Mouse (Mus musculus): Measurements from ENCODE around the gene Prnp. TPM values are rescaled to one million over a fixed set of nuclear protein-coding genes. Genes with fewer than 3 reads are reported as not detected.

The Prnp gene
- polyA plus RNA-seq, 1 experiment from 2014 or later, result 49.6 TPM

GRCm38 (mm10) chr2:131883136-131883535 lies 26.6 kb upstream of the Prnp start:
- no peaks in the 10 kb centered on the region for H3K27me3 ChIP-seq (ENCODE audit: insufficient read depth, low read length)
- WGBS, result 78% methylated on average over 2 of the region's 2 CpGs
- no peak overlapping the region for H3K4me2 ChIP-seq (replicated peaks; ENCODE audit: low read depth, low read length)
- H3K9ac ChIP-seq (replicated peaks; ENCODE audit: low read length), result no peak overlapping the region
- H3K4me3 ChIP-seq (ENCODE audit: low read length), result no peak overlapping the region
- H3K27ac ChIP-seq (ENCODE audit: low read length), result no peak overlapping the region
- no peaks in the 10 kb centered on the region for H3K4me1 ChIP-seq (ENCODE audit: insufficient read depth, low read length)
- H3K36me3 ChIP-seq (ENCODE audit: insufficient read depth, low read length), result no peaks in the 10 kb centered on the region
- no peaks in the 10 kb centered on the region for H3K9me3 ChIP-seq (ENCODE audit: low read length)
- no peak for ATAC-seq (ENCODE audit: low FRiP score, low TSS enrichment)

DNA sequence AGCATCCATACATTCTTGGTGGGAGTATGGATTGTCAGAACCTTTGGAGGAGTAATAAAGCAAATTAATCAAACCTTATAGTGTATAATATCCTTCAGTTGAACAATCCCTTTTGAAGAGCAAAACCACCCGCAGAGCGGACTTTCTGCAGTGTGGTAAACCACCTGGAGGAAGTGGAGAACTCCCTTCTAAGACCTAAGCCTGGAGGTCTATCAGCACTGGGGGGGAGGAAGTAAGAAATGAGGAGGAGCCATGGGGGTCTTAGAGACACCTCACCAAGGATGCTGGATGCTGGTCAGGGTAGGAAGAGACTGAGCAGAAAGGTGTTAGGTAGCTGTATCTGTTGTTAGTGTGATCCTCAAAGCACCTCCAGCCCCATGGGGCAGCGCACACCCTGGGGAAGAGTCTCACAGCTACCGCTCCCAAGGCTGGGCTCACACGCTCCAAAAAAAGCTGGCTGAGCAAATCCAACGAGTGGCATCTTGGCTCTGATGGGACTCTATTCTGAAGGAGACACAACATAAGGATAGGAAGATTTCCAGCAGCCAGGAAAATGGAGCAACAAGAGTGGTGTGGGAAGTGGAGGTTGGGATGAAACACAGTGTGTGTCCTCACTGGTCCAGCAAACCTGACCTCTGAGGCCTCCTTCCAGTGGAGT lies 23.1 kb upstream of the Prnp start:
- H3K27ac ChIP-seq (ENCODE audit: low read length), result no peak overlapping the region
- no peaks in the 10 kb centered on the region for H3K9me3 ChIP-seq (ENCODE audit: low read length)
- H3K9ac ChIP-seq (replicated peaks; ENCODE audit: low read length), result no peak overlapping the region
- WGBS, result 87% methylated on average over 6 of the region's 6 CpGs
- ATAC-seq (ENCODE audit: low FRiP score, low TSS enrichment), result no peak
- no peaks in the 10 kb centered on the region for H3K4me1 ChIP-seq (ENCODE audit: insufficient read depth, low read length)
- no peaks in the 10 kb centered on the region for H3K27me3 ChIP-seq (ENCODE audit: insufficient read depth, low read length)
- no peak overlapping the region for H3K4me3 ChIP-seq (ENCODE audit: low read length)
- no peaks in the 10 kb centered on the region for H3K36me3 ChIP-seq (ENCODE audit: insufficient read depth, low read length)
- H3K4me2 ChIP-seq (replicated peaks; ENCODE audit: low read depth, low read length), result no peak overlapping the region

GRCm38 (mm10) chr2:131888233-131888632 lies 21.5 kb upstream of the Prnp start:
- H3K36me3 ChIP-seq (ENCODE audit: insufficient read depth, low read length), result no peaks in the 10 kb centered on the region
- no peak overlapping the region for H3K9ac ChIP-seq (replicated peaks; ENCODE audit: low read length)
- 76% methylated on average over 7 of the region's 7 CpGs for WGBS
- H3K27ac ChIP-seq (ENCODE audit: low read length), result no peak overlapping the region
- no peaks in the 10 kb centered on the region for H3K4me1 ChIP-seq (ENCODE audit: insufficient read depth, low read length)
- ATAC-seq (ENCODE audit: low FRiP score, low TSS enrichment), result no peak
- H3K4me2 ChIP-seq (replicated peaks; ENCODE audit: low read depth, low read length), result no peak overlapping the region
- H3K27me3 ChIP-seq (ENCODE audit: insufficient read depth, low read length), result no peaks in the 10 kb centered on the region
- H3K4me3 ChIP-seq (ENCODE audit: low read length), result no peak overlapping the region
- H3K9me3 ChIP-seq (ENCODE audit: low read length), result no peaks in the 10 kb centered on the region

DNA sequence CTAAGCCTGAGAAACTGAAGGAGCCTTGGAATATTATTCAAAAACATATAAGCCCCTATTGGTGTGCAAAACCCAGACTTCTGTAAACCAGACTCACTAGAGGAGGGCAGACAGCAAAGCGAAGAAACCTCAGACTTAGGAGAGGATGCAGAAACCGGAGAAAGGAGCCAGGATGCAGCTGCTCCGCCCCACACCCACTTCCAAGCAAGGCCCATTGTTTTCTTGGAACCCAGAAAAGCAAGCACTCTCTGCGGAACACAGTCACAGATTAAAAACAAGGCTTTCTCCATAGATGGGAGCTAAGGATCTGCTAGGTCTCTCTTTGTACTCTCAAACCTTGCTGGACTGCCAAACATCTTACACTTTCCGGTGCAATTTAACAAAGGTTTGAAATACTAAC lies 17.2 kb upstream of the Prnp start:
- Histone ChIP-seq H3K4me1 (ENCODE audit: insufficient read depth, low read length) (no peaks in the 10 kb centered on the region), H3K27me3 (ENCODE audit: insufficient read depth, low read length) (no peaks in the 10 kb centered on the region), H3K4me3 (ENCODE audit: low read length) (no peak overlapping the region), H3K36me3 (ENCODE audit: insufficient read depth, low read length) (no peaks in the 10 kb centered on the region), H3K9me3 (ENCODE audit: low read length) (no peaks in the 10 kb centered on the region), H3K4me2 (replicated peaks; ENCODE audit: low read depth, low read length) (no peak overlapping the region), H3K27ac (ENCODE audit: low read length) (0 out of 2 replicates have a peak overlapping the region, but pooled peaks have one; percentile 32), H3K9ac (replicated peaks; ENCODE audit: low read length) (no peak overlapping the region)
- WGBS, result 41% methylated on average over 5 of the region's 5 CpGs
- ATAC-seq (ENCODE audit: low FRiP score, low TSS enrichment), result no peak

GRCm38 (mm10) chr2:131895106-131895505 lies 14.6 kb upstream of the Prnp start:
- no peaks in the 10 kb centered on the region for H3K9me3 ChIP-seq (ENCODE audit: low read length)
- H3K4me2 ChIP-seq (replicated peaks; ENCODE audit: low read depth, low read length), result no peak overlapping the region
- H3K9ac ChIP-seq (replicated peaks; ENCODE audit: low read length), result no peak overlapping the region
- no peak overlapping the region for H3K27ac ChIP-seq (ENCODE audit: low read length)
- no peaks in the 10 kb centered on the region for H3K4me1 ChIP-seq (ENCODE audit: insufficient read depth, low read length)
- H3K27me3 ChIP-seq (ENCODE audit: insufficient read depth, low read length), result no peaks in the 10 kb centered on the region
- no peaks in the 10 kb centered on the region for H3K36me3 ChIP-seq (ENCODE audit: insufficient read depth, low read length)
- ATAC-seq (ENCODE audit: low FRiP score, low TSS enrichment), result no peak
- H3K4me3 ChIP-seq (ENCODE audit: low read length), result no peak overlapping the region
- WGBS, result 83% methylated on average over 2 of the region's 2 CpGs

GRCm38 (mm10) chr2:131896011-131896410 lies 13.7 kb upstream of the Prnp start:
- Histone ChIP-seq H3K27ac (ENCODE audit: low read length) (no peak overlapping the region), H3K4me1 (ENCODE audit: insufficient read depth, low read length) (no peaks in the 10 kb centered on the region), H3K4me3 (ENCODE audit: low read length) (no peak overlapping the region), H3K4me2 (replicated peaks; ENCODE audit: low read depth, low read length) (no peak overlapping the region), H3K27me3 (ENCODE audit: insufficient read depth, low read length) (no peaks in the 10 kb centered on the region), H3K9ac (replicated peaks; ENCODE audit: low read length) (no peak overlapping the region), H3K36me3 (ENCODE audit: insufficient read depth, low read length) (no peaks in the 10 kb centered on the region), H3K9me3 (ENCODE audit: low read length) (no peaks in the 10 kb centered on the region)
- 83% methylated on average over 4 of the region's 4 CpGs for WGBS
- no peak for ATAC-seq (ENCODE audit: low FRiP score, low TSS enrichment)

- H3K4me1 ChIP-seq (ENCODE audit: insufficient read depth, low read length), result no peaks in the 10 kb centered on the region
- no peaks in the 10 kb centered on the region for H3K9me3 ChIP-seq (ENCODE audit: low read length)
- 90% methylated on average over 12 of the region's 12 CpGs for WGBS
Measured at GRCm38 (mm10) chr2:131897336-131898109, 12.2 kb upstream of the Prnp start.

DNA sequence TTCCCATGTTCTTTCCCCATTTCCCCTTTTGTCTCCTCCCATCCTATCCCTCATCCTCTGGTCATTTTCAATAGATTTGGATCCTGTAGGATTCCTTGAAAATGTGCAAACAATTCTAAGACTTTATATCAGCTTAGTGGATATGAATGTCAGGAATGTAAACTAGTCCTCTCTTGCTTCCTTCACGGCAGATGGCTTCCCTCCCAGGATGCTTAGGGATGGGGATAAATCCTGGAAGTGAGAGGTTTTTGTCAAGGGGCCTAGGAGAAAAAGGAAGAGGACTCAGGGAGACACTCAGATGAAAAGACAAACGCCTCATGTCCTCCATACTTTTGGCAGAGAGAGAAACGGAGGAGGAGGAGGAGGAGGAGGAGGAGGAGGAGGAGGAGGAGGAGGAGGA lies 7.3 kb upstream of the Prnp start:
- Histone ChIP-seq H3K4me3 (ENCODE audit: low read length) (no peak overlapping the region), H3K9me3 (ENCODE audit: low read length) (no peaks in the 10 kb centered on the region), H3K27me3 (ENCODE audit: insufficient read depth, low read length) (0 out of 2 replicates have a peak, but pooled peaks cover 5% of the 10 kb centered on the region), H3K4me2 (replicated peaks; ENCODE audit: low read depth, low read length) (no peak overlapping the region), H3K4me1 (ENCODE audit: insufficient read depth, low read length) (no peaks in the 10 kb centered on the region), H3K27ac (ENCODE audit: low read length) (no peak overlapping the region), H3K9ac (replicated peaks; ENCODE audit: low read length) (no peak overlapping the region), H3K36me3 (ENCODE audit: insufficient read depth, low read length) (no peaks in the 10 kb centered on the region)
- ATAC-seq (ENCODE audit: low FRiP score, low TSS enrichment), result no peak
- 34% methylated on average over 2 of the region's 3 CpGs for WGBS

More at GRCm38 (mm10) chr2:131897336-131898109, 12.2 kb upstream of the Prnp start:
- ATAC-seq (ENCODE audit: low FRiP score, low TSS enrichment), result no peak
- no peak overlapping the region for H3K9ac ChIP-seq (replicated peaks; ENCODE audit: low read length)
- H3K4me2 ChIP-seq (replicated peaks; ENCODE audit: low read depth, low read length), result no peak overlapping the region
- no peak overlapping the region for H3K27ac ChIP-seq (ENCODE audit: low read length)
- no peaks in the 10 kb centered on the region for H3K27me3 ChIP-seq (ENCODE audit: insufficient read depth, low read length)
- H3K36me3 ChIP-seq (ENCODE audit: insufficient read depth, low read length), result no peaks in the 10 kb centered on the region
- H3K4me3 ChIP-seq (ENCODE audit: low read length), result no peak overlapping the region

GRCm38 (mm10) chr2:131902867-131903266 lies 6.9 kb upstream of the Prnp start:
- Histone ChIP-seq H3K4me2 (replicated peaks; ENCODE audit: low read depth, low read length) (no peak overlapping the region), H3K9ac (replicated peaks; ENCODE audit: low read length) (no peak overlapping the region), H3K27me3 (ENCODE audit: insufficient read depth, low read length) (0 out of 2 replicates have a peak, but pooled peaks cover 5% of the 10 kb centered on the region), H3K27ac (ENCODE audit: low read length) (no peak overlapping the region), H3K9me3 (ENCODE audit: low read length) (no peaks in the 10 kb centered on the region), H3K36me3 (ENCODE audit: insufficient read depth, low read length) (no peaks in the 10 kb centered on the region), H3K4me1 (ENCODE audit: insufficient read depth, low read length) (no peaks in the 10 kb centered on the region), H3K4me3 (ENCODE audit: low read length) (no peak overlapping the region)
- WGBS, result 51% methylated on average over 8 of the region's 8 CpGs
- ATAC-seq (ENCODE audit: low FRiP score, low TSS enrichment), result 0 out of 2 replicates have a peak, but pooled peaks have one; percentile 31

DNA sequence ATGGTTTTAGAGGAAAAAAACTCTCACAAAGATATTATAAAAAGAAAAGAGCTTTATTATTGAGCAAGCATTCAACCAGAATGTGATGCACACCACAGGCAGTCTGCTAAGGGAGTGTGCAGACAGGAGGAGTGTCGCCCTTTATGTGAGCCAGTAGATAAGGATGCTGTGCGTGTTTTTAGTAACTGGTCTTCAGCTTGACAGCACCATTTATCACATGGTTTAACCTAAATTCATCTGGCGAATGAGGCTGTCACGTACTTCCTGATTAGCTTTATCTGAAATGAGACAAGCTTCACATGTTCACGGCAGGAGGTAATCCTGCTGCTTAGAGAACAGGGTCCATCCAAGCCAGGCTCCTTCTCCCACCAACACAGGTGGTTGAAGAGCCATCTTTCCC lies 4.7 kb upstream of the Prnp start:
- no peak overlapping the region for H3K4me2 ChIP-seq (replicated peaks; ENCODE audit: low read depth, low read length)
- H3K36me3 ChIP-seq (ENCODE audit: insufficient read depth, low read length), result no peaks in the 10 kb centered on the region
- no peak overlapping the region for H3K4me3 ChIP-seq (ENCODE audit: low read length)
- no peak overlapping the region for H3K27ac ChIP-seq (ENCODE audit: low read length)
- 0 out of 2 replicates have a peak, but pooled peaks cover 5% of the 10 kb centered on the region for H3K27me3 ChIP-seq (ENCODE audit: insufficient read depth, low read length)
- 57% methylated on average over 5 of the region's 5 CpGs for WGBS
- H3K4me1 ChIP-seq (ENCODE audit: insufficient read depth, low read length), result peaks cover 12% of the 10 kb centered on the region
- ATAC-seq (ENCODE audit: low FRiP score, low TSS enrichment), result no peak
- no peaks in the 10 kb centered on the region for H3K9me3 ChIP-seq (ENCODE audit: low read length)
- H3K9ac ChIP-seq (replicated peaks; ENCODE audit: low read length), result no peak overlapping the region
